Mouse (Mus musculus): Measurements from ENCODE around the gene Gpsm2. TPM values are rescaled to one million over a fixed set of nuclear protein-coding genes. Genes with fewer than 3 reads are reported as not detected.
"Not testable (repeated sequence)": the region's sequence is repeated elsewhere in the genome, so short reads cannot be mapped to it uniquely, and the experiment has no call there.

Gene Gpsm2
- polyA plus RNA-seq, 1 experiment, result 4.8 TPM

- H3K27ac ChIP-seq (ENCODE audit: control insufficient read depth, insufficient read depth, low read depth, low read length), result no peak overlapping the region
- TF ChIP-seq CTCF (IDR thresholded peaks at IDR 0.05; ENCODE audit: control insufficient read depth, insufficient read depth, insufficient replicate concordance, low read depth, low read length), result no peak
- H3K4me3 ChIP-seq (ENCODE audit: control insufficient read depth, low read depth, low read length), result no peak overlapping the region
- no peaks in the 10 kb centered on the region for H3K4me1 ChIP-seq (ENCODE audit: control insufficient read depth, insufficient read depth, low read length)
- H3K27me3 ChIP-seq (ENCODE audit: control insufficient read depth, insufficient read depth, low read length), result no peaks in the 10 kb centered on the region
- H3K36me3 ChIP-seq (ENCODE audit: control insufficient read depth, insufficient read depth, low read length), result peaks cover 2% of the 10 kb centered on the region
Measured at GRCm38 (mm10) chr3:108689979-108690378, 32.1 kb downstream of the Gpsm2 start.

GRCm38 (mm10) chr3:108689446-108689845 lies 32.7 kb downstream of the Gpsm2 start:
- no peak for TF ChIP-seq CTCF (IDR thresholded peaks at IDR 0.05; ENCODE audit: control insufficient read depth, insufficient read depth, insufficient replicate concordance, low read depth, low read length)
- no peak for TF ChIP-seq POLR2A (IDR thresholded peaks at IDR 0.05; ENCODE audit: control insufficient read depth, low read depth, low read length)
- Histone ChIP-seq H3K27ac (ENCODE audit: control insufficient read depth, insufficient read depth, low read depth, low read length) (no peak overlapping the region), H3K27me3 (ENCODE audit: control insufficient read depth, insufficient read depth, low read length) (no peaks in the 10 kb centered on the region), H3K4me3 (ENCODE audit: control insufficient read depth, low read depth, low read length) (no peak overlapping the region), H3K4me1 (ENCODE audit: control insufficient read depth, insufficient read depth, low read length) (no peaks in the 10 kb centered on the region), H3K36me3 (ENCODE audit: control insufficient read depth, insufficient read depth, low read length) (peaks cover 2% of the 10 kb centered on the region)

GRCm38 (mm10) chr3:108689015-108689441 lies 33.1 kb downstream of the Gpsm2 start:
- Histone ChIP-seq H3K4me3 (ENCODE audit: control insufficient read depth, low read depth, low read length) (no peak overlapping the region), H3K4me1 (ENCODE audit: control insufficient read depth, insufficient read depth, low read length) (no peaks in the 10 kb centered on the region), H3K36me3 (ENCODE audit: control insufficient read depth, insufficient read depth, low read length) (peaks cover 2% of the 10 kb centered on the region), H3K27ac (ENCODE audit: control insufficient read depth, insufficient read depth, low read depth, low read length) (no peak overlapping the region), H3K27me3 (ENCODE audit: control insufficient read depth, insufficient read depth, low read length) (no peaks in the 10 kb centered on the region)
- TF ChIP-seq CTCF (IDR thresholded peaks at IDR 0.05; ENCODE audit: control insufficient read depth, insufficient read depth, insufficient replicate concordance, low read depth, low read length) (no peak), POLR2A (IDR thresholded peaks at IDR 0.05; ENCODE audit: control insufficient read depth, low read depth, low read length) (no peak)

- TF ChIP-seq CTCF (IDR thresholded peaks at IDR 0.05; ENCODE audit: control insufficient read depth, insufficient read depth, insufficient replicate concordance, low read depth, low read length), result no peak
- TF ChIP-seq POLR2A (IDR thresholded peaks at IDR 0.05; ENCODE audit: control insufficient read depth, low read depth, low read length), result no peak
- Histone ChIP-seq H3K4me3 (ENCODE audit: control insufficient read depth, low read depth, low read length) (no peak overlapping the region), H3K4me1 (ENCODE audit: control insufficient read depth, insufficient read depth, low read length) (no peaks in the 10 kb centered on the region), H3K27ac (ENCODE audit: control insufficient read depth, insufficient read depth, low read depth, low read length) (no peak overlapping the region), H3K27me3 (ENCODE audit: control insufficient read depth, insufficient read depth, low read length) (no peaks in the 10 kb centered on the region), H3K36me3 (ENCODE audit: control insufficient read depth, insufficient read depth, low read length) (peaks cover 6% of the 10 kb centered on the region)
Measured at GRCm38 (mm10) chr3:108685701-108686100, 36.4 kb downstream of the Gpsm2 start.

- H3K27me3 ChIP-seq (ENCODE audit: control insufficient read depth, insufficient read depth, low read length); H3K27ac ChIP-seq (ENCODE audit: control insufficient read depth, insufficient read depth, low read depth, low read length); H3K4me3 ChIP-seq (ENCODE audit: control insufficient read depth, low read depth, low read length); H3K36me3 ChIP-seq (ENCODE audit: control insufficient read depth, insufficient read depth, low read length); H3K4me1 ChIP-seq (ENCODE audit: control insufficient read depth, insufficient read depth, low read length): not testable (repeated sequence)
Measured at GRCm38 (mm10) chr3:108683597-108683996, 38.5 kb downstream of the Gpsm2 start.

- H3K4me3 ChIP-seq (ENCODE audit: control insufficient read depth, low read depth, low read length), result no peak overlapping the region
- no peak overlapping the region for H3K27ac ChIP-seq (ENCODE audit: control insufficient read depth, insufficient read depth, low read depth, low read length)
- no peaks in the 10 kb centered on the region for H3K27me3 ChIP-seq (ENCODE audit: control insufficient read depth, insufficient read depth, low read length)
- peaks cover 4% of the 10 kb centered on the region for H3K36me3 ChIP-seq (ENCODE audit: control insufficient read depth, insufficient read depth, low read length)
- TF ChIP-seq POLR2A (IDR thresholded peaks at IDR 0.05; ENCODE audit: control insufficient read depth, low read depth, low read length) (no peak), CTCF (IDR thresholded peaks at IDR 0.05; ENCODE audit: control insufficient read depth, insufficient read depth, insufficient replicate concordance, low read depth, low read length) (no peak)
- no peaks in the 10 kb centered on the region for H3K4me1 ChIP-seq (ENCODE audit: control insufficient read depth, insufficient read depth, low read length)
Measured at GRCm38 (mm10) chr3:108681004-108681403, 41.1 kb downstream of the Gpsm2 start.

- TF ChIP-seq CTCF (IDR thresholded peaks at IDR 0.05; ENCODE audit: control insufficient read depth, insufficient read depth, insufficient replicate concordance, low read depth, low read length) (no peak), POLR2A (IDR thresholded peaks at IDR 0.05; ENCODE audit: control insufficient read depth, low read depth, low read length) (no peak)
- Histone ChIP-seq H3K27ac (ENCODE audit: control insufficient read depth, insufficient read depth, low read depth, low read length) (no peak overlapping the region), H3K4me1 (ENCODE audit: control insufficient read depth, insufficient read depth, low read length) (no peaks in the 10 kb centered on the region), H3K27me3 (ENCODE audit: control insufficient read depth, insufficient read depth, low read length) (no peaks in the 10 kb centered on the region), H3K36me3 (ENCODE audit: control insufficient read depth, insufficient read depth, low read length) (peaks cover 1% of the 10 kb centered on the region), H3K4me3 (ENCODE audit: control insufficient read depth, low read depth, low read length) (no peak overlapping the region)
Measured at GRCm38 (mm10) chr3:108676616-108677015, 45.5 kb downstream of the Gpsm2 start.

GRCm38 (mm10) chr3:108660941-108661340 lies 61.2 kb downstream of the Gpsm2 start:
- no peak overlapping the region for H3K4me3 ChIP-seq (ENCODE audit: control insufficient read depth, low read depth, low read length)
- no peaks in the 10 kb centered on the region for H3K27me3 ChIP-seq (ENCODE audit: control insufficient read depth, insufficient read depth, low read length)
- no peaks in the 10 kb centered on the region for H3K4me1 ChIP-seq (ENCODE audit: control insufficient read depth, insufficient read depth, low read length)
- peaks cover 1% of the 10 kb centered on the region; the same call in 1 of the 2 replicates for H3K36me3 ChIP-seq (ENCODE audit: control insufficient read depth, insufficient read depth, low read length)
- TF ChIP-seq CTCF (IDR thresholded peaks at IDR 0.05; ENCODE audit: control insufficient read depth, insufficient read depth, insufficient replicate concordance, low read depth, low read length), result no peak
- TF ChIP-seq POLR2A (IDR thresholded peaks at IDR 0.05; ENCODE audit: control insufficient read depth, low read depth, low read length), result no peak
- H3K27ac ChIP-seq (ENCODE audit: control insufficient read depth, insufficient read depth, low read depth, low read length), result no peak overlapping the region

All from testis, adult 2 months (tissue).